Mouse (Mus musculus) testis, adult 10 weeks (tissue): ENCODE measurements around the gene Prp2. TPM values are rescaled to one million over a fixed set of nuclear protein-coding genes. Genes with fewer than 3 reads are reported as not detected.

Source experiments
- polyA plus RNA-seq: library from polyadenylated mRNA; stranded (reverse); fragments of 350-450 nt; fragmentation: Illumina TruSeq; extraction: RNeasy Lipid Tissue Mini Kit (QIAGEN cat#74804); gene quantifications from one replicate; pipeline ENCODE4 v1.2.3, GENCODE M21; 2014; ENCODE audit warnings: low read depth, low replicate concordance

The Prp2 gene
- polyA plus RNA-seq, result not detected

DNA sequence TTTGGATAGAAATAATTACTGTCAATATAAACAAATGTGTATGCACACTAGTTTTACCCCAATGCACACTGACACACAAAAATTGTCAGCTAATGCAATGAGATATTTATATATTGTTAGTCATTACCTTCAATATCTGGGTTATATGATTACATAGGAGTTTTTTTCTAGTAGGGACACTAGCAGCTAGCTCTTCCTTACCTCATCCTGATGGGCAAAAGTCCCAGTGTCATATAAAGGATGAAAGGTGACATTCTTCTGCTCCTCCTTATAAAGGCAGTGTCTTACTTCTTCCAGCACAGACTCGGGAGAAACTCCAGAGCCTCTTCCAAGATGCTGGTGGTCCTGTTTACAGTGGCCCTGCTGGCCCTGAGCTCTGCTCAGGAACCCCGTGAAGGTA lies at the start of gene Prp2:
Prp2 (plus strand) TSS at position 301 of the 400 bp plus-strand sequence.

DNA sequence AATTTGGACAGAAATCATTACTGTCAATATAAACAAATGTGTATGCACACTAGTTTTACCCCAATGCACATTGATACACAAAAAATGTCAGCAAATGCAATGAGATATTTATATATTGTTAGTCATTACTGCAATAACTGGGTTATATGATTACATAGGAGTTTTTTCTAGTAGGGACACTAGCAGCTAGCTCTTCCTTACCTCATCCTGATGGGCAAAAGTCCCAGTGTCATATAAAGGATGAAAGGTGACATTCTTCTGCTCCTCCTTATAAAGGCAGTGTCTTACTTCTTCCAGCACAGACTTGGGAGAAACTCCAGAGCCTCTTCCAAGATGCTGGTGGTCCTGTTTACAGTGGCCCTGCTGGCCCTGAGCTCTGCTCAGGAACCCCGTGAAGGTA lies 26.2 kb upstream of the Prp2 start, which contains the start of gene Prh1:
Prh1 (plus strand) TSS at position 301 of the 400 bp plus-strand sequence.

Other genes with a start within 250 kb of the Prp2 start
- gene Gm8882, start 231.8 kb upstream of the Prp2 start, polyA plus RNA-seq, result not detected
- not detected for gene Prh1, start 26.1 kb upstream of the Prp2 start, polyA plus RNA-seq
- gene A630073D07Rik, start 55.6 kb downstream of the Prp2 start, polyA plus RNA-seq, result not detected
- not detected for gene Tas2r120, start 61.0 kb downstream of the Prp2 start, polyA plus RNA-seq
- not detected for gene Tas2r121, start 105.1 kb downstream of the Prp2 start, polyA plus RNA-seq
- not detected for gene Tas2r122, start 116.0 kb downstream of the Prp2 start, polyA plus RNA-seq
- not detected for gene Tas2r115, start 142.1 kb downstream of the Prp2 start, polyA plus RNA-seq
- gene Tas2r124, start 158.8 kb downstream of the Prp2 start, polyA plus RNA-seq, result not detected
- not detected for gene Tas2r102, start 166.2 kb downstream of the Prp2 start, polyA plus RNA-seq
- gene Tas2r136, start 182.2 kb downstream of the Prp2 start, polyA plus RNA-seq, result not detected
- not detected for gene Tas2r117, start 206.9 kb downstream of the Prp2 start, polyA plus RNA-seq